Mouse (Mus musculus): Measurements from ENCODE around the gene Prkacb. TPM values are rescaled to one million over a fixed set of nuclear protein-coding genes. Genes with fewer than 3 reads are reported as not detected.
A peak's percentile ranks its signal among the peaks of the same experiment; 100 is the strongest.
"Not testable (repeated sequence)": the region's sequence is repeated elsewhere in the genome, so short reads cannot be mapped to it uniquely, and the experiment has no call there.

The Prkacb gene
- total RNA-seq, 1 experiment from 2014 or later: 133 TPM

GRCm38 (mm10) chr3:146783645-146784225 is 29.1 kb downstream of the Prkacb start:
- ATAC-seq (replicated peaks in 1 of 2; ENCODE audit: insufficient read depth in 1 of 2, low FRiP score in 2 of 2, low TSS enrichment in 1 of 2, low read depth in 1 of 2, poor library complexity in 2 of 2, severe bottlenecking in 2 of 2): peak; percentile 46 to 50; a peak in 3 of 4 replicates

- ATAC-seq (replicated peaks in 1 of 2; ENCODE audit: insufficient read depth in 1 of 2, low FRiP score in 2 of 2, low TSS enrichment in 1 of 2, low read depth in 1 of 2, poor library complexity in 2 of 2, severe bottlenecking in 2 of 2): no peak
Observed at GRCm38 (mm10) chr3:146782548-146782947, 30.2 kb downstream of the Prkacb start.

DNA sequence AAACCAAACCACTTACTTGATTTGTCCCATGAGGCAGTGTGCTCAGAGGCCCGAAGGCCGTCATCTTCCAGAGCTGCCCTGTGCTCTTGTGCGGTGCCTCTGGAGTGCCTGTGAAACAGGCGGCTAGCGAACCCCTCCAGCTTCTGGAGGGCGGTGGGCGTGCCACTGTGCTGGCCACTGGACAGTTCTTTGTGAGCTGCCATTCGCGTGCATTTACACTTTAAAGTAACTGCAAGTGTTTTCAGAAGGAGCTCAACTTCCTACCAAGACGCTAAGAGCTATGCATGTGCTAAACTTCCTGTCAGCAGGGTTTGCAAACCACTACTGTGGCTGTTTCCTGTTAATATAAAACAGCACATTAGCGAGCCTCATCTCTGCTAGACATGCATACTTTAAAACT is 31.7 kb downstream of the Prkacb start:
- peak; percentile 64 to 67 for ATAC-seq (replicated peaks in 1 of 2; ENCODE audit: insufficient read depth in 1 of 2, low FRiP score in 2 of 2, low TSS enrichment in 1 of 2, low read depth in 1 of 2, poor library complexity in 2 of 2, severe bottlenecking in 2 of 2)

DNA sequence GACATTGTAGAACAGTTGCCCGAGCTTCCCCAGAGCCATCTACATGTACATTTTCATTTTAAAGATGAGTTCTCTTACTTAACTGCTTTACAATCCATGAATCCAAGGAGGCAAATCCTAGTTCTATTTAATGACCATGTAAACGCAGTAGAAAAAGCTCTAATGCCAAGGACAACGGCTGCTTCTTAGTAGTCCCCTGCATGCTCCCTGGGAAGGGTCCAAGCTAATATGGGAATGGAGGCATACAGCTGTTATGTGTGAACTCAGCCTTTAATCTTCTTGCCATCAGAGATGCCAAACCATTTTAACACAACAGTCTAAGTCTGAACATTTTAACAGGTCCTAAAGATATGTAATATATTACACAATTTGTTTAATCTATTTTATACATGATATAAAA is 32.5 kb downstream of the Prkacb start:
- no peak for ATAC-seq (replicated peaks in 1 of 2; ENCODE audit: insufficient read depth in 1 of 2, low FRiP score in 2 of 2, low TSS enrichment in 1 of 2, low read depth in 1 of 2, poor library complexity in 2 of 2, severe bottlenecking in 2 of 2)

DNA sequence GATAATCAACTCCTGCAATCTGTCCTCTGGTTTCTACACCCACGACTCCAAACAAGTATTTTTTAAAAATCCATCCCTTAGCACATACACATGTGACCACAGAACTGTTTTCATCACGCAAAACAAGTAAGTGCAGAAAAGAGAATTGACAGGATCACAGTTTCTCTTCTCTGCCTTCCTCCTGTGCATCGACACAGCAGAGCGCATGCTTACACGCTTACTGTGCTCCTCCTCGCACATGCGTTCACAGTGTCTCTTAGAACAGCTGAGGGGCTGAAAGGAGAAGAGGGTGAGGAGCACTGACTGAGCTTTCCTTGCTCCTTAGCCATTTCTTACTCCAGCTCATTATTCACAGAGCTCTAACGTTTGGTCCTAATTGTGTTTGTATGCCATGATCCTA is 33.9 kb downstream of the Prkacb start:
- ATAC-seq (replicated peaks in 1 of 2; ENCODE audit: insufficient read depth in 1 of 2, low FRiP score in 2 of 2, low TSS enrichment in 1 of 2, low read depth in 1 of 2, poor library complexity in 2 of 2, severe bottlenecking in 2 of 2): peak; percentile 29 to 51; a peak in 1 of 4 replicates

DNA sequence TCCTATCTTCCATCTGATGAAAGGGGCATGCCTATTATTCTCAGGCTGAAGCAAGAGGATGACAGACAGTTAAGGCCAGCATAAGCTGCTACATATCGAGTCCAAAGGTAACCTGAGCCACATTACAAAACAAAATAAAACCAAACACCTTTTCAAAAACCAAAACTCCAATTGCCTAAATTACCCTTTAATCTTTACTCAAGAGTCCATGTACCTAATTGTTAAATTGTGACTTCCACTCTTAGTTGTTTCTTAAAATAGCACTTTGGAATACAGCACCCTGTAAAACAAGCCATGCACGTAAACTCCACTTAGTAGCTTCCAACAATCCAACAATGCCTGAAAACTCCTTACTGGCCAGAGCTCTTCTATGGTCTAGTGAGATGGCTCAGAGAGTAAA is 34.3 kb downstream of the Prkacb start:
- ATAC-seq (replicated peaks in 1 of 2; ENCODE audit: insufficient read depth in 1 of 2, low FRiP score in 2 of 2, low TSS enrichment in 1 of 2, low read depth in 1 of 2, poor library complexity in 2 of 2, severe bottlenecking in 2 of 2): no peak

DNA sequence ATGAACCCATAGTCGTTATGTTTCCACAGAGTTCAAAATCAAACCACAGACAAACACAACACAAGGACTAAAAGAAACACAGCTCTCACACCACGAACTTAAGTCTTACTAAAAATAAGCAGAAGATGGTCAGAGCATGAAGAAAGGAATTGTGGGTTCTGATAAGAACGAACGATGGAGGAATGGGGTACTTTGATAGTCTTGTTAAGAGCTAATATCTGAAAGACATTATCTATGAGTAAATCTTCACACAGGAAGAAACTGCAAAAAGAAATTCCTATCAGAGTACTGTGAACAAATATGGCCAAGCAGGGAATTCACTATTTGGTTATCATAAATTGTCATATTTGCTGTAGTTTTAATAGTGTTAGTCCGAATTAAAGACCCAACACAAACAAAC is 36.1 kb downstream of the Prkacb start:
- no peak for ATAC-seq (replicated peaks in 1 of 2; ENCODE audit: insufficient read depth in 1 of 2, low FRiP score in 2 of 2, low TSS enrichment in 1 of 2, low read depth in 1 of 2, poor library complexity in 2 of 2, severe bottlenecking in 2 of 2)

DNA sequence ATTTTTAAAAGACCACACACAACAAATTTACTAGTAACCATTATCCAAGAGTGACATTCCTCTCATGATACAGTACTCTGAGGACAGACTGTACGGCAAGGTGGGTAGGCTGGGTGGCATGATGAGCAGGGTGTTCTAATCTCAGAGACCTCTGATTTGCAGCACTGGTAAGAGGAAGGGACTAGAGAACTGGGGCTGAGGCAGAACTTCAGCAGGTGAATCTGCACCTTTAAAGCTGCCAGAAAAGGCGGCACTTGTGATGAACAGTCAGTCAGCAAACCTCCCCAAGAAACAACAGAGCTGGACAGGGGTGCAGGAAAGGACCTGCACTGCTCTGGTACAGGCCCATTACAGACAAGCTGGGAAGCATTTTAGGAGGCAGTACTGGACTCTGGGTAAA is 41.9 kb downstream of the Prkacb start:
- ATAC-seq (replicated peaks in 1 of 2; ENCODE audit: insufficient read depth in 1 of 2, low FRiP score in 2 of 2, low TSS enrichment in 1 of 2, low read depth in 1 of 2, poor library complexity in 2 of 2, severe bottlenecking in 2 of 2): no peak

GRCm38 (mm10) chr3:146769940-146770659 is 42.7 kb downstream of the Prkacb start:
- no peak for ATAC-seq (replicated peaks in 1 of 2; ENCODE audit: insufficient read depth in 1 of 2, low FRiP score in 2 of 2, low TSS enrichment in 1 of 2, low read depth in 1 of 2, poor library complexity in 2 of 2, severe bottlenecking in 2 of 2)

DNA sequence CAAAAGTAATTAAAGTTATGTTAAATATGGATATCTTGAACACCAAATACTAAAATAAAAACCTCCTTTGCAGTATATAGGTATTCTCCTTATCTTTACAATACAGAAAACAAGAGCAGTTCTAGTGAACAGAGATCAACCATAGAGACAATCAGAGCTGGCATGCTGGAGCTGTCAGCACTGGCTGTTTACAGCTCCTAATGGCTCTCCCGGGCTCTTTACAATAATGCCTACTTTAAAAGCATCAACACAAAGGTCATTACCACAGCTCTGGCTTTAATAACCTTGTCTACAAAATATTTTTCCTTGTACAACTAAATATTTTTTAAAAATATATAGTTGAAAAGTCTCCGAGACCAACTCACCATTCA is 43.2 kb downstream of the Prkacb start:
- no peak for ATAC-seq (replicated peaks in 1 of 2; ENCODE audit: insufficient read depth in 1 of 2, low FRiP score in 2 of 2, low TSS enrichment in 1 of 2, low read depth in 1 of 2, poor library complexity in 2 of 2, severe bottlenecking in 2 of 2)

- ATAC-seq (replicated peaks in 1 of 2; ENCODE audit: insufficient read depth in 1 of 2, low FRiP score in 2 of 2, low TSS enrichment in 1 of 2, low read depth in 1 of 2, poor library complexity in 2 of 2, severe bottlenecking in 2 of 2): no peak
Observed at GRCm38 (mm10) chr3:146768921-146769320, 43.9 kb downstream of the Prkacb start.

DNA sequence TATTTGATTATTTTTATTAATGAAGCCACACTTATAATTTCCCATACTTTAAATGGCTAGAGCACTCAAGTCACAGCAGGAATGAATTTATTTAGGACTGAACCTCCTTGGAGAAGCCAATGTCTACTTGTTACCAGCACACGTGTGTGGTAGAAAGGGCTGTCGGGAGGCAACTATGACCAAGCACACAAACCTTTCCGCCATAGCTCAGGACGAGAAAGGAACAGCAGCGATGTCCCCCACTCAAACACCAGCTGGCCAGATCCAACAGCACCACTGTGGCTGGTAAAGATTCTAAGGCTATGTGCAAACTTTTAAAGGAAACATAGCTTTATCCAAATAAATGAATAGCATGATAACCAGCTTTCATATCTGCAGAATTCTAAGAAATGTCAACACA is 44.4 kb downstream of the Prkacb start:
- no peak for ATAC-seq (replicated peaks in 1 of 2; ENCODE audit: insufficient read depth in 1 of 2, low FRiP score in 2 of 2, low TSS enrichment in 1 of 2, low read depth in 1 of 2, poor library complexity in 2 of 2, severe bottlenecking in 2 of 2)

GRCm38 (mm10) chr3:146766701-146767181 is 46.0 kb downstream of the Prkacb start:
- ATAC-seq (replicated peaks in 1 of 2; ENCODE audit: insufficient read depth in 1 of 2, low FRiP score in 2 of 2, low TSS enrichment in 1 of 2, low read depth in 1 of 2, poor library complexity in 2 of 2, severe bottlenecking in 2 of 2): no peak

DNA sequence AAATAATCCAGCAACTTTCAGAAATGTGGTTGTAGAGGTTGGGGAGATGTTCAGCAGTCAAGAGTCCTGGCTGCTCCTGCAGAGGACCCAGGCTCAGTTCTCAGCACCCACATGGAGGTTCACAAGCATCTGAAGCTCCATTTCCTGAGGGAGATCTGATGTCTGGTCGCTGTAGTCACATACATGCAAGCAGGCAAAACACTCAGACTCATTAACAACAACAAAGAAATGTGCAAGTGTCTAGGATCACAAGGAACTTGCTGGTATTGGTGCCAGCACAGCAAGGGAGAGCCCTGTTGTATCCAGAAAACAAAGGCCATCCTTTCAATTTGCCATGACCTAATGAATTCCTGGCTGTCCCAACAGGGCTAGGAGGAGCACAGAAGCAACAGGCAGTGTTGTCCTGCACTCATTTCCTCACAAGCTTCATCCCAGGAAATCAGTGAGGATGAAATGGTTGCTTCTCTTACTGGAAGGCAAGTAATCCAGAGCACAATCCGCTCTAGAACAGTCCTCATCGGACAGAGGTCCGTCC is 46.7 kb downstream of the Prkacb start:
- no peak for ATAC-seq (replicated peaks in 1 of 2; ENCODE audit: insufficient read depth in 1 of 2, low FRiP score in 2 of 2, low TSS enrichment in 1 of 2, low read depth in 1 of 2, poor library complexity in 2 of 2, severe bottlenecking in 2 of 2)

- ATAC-seq (replicated peaks in 1 of 2; ENCODE audit: insufficient read depth in 1 of 2, low FRiP score in 2 of 2, low TSS enrichment in 1 of 2, low read depth in 1 of 2, poor library complexity in 2 of 2, severe bottlenecking in 2 of 2): peak; percentile 22 to 75; a peak in 2 of 4 replicates
Observed at GRCm38 (mm10) chr3:146764871-146765529, 47.8 kb downstream of the Prkacb start.

GRCm38 (mm10) chr3:146763054-146763453 is 49.7 kb downstream of the Prkacb start:
- ATAC-seq (replicated peaks in 1 of 2; ENCODE audit: insufficient read depth in 1 of 2, low FRiP score in 2 of 2, low TSS enrichment in 1 of 2, low read depth in 1 of 2, poor library complexity in 2 of 2, severe bottlenecking in 2 of 2): not testable (repeated sequence)

GRCm38 (mm10) chr3:146761276-146761675 is 51.5 kb downstream of the Prkacb start:
- no peak for ATAC-seq (replicated peaks in 1 of 2; ENCODE audit: insufficient read depth in 1 of 2, low FRiP score in 2 of 2, low TSS enrichment in 1 of 2, low read depth in 1 of 2, poor library complexity in 2 of 2, severe bottlenecking in 2 of 2)

All from hematopoietic stem cell, adult 5-6 weeks (primary cell).